Mouse (Mus musculus) intestine, embryonic 14.5 days (tissue): ENCODE data around the gene Numbl. TPM values are rescaled to one million over a fixed set of nuclear protein-coding genes. Genes with fewer than 3 reads are reported as not detected.

Experiments
- ATAC-seq: fragments of 200-750 bp; cut with Nextera tagmentation; replicated peaks from 2 replicates; pipeline ENCODE4 v1.8.0; 2017; ENCODE audit warnings: low read depth, moderate number of reproducible peaks, moderate TSS enrichment, moderate library complexity; ENCODE audit not compliant: low FRiP score, low TSS enrichment
- DNase-seq: peaks from one replicate; pipeline ENCODE4 v3.0.0-alpha.2; 2018; ENCODE audit warnings: low spot score
- H3K27ac ChIP-seq: fragments of 300-500 bp; sonication (generic); 2 replicates; pipeline ENCODE4 v1.5.1; 2014; ENCODE audit warnings: low read depth, mild to moderate bottlenecking, control low read depth
- H3K27me3 ChIP-seq: fragments of 300-500 bp; sonication (generic); replicated peaks from 2 replicates; pipeline ENCODE4 v1.6.1; 2014; ENCODE audit warnings: low read length, control low read depth; ENCODE audit not compliant: control insufficient read depth, insufficient read depth
- H3K36me3 ChIP-seq: fragments of 300-500 bp; sonication (generic); 2 replicates; pipeline ENCODE4 v1.6.1; 2014; ENCODE audit warnings: low read length, control low read depth; ENCODE audit not compliant: control insufficient read depth, insufficient read depth
- H3K4me1 ChIP-seq: fragments of 300-500 bp; sonication (generic); replicated peaks from 2 replicates; pipeline ENCODE4 v1.6.1; 2014; ENCODE audit warnings: low read length, control low read depth, mixed read lengths; ENCODE audit not compliant: control insufficient read depth, insufficient read depth
- H3K4me2 ChIP-seq: fragments of 300-500 bp; sonication (generic); 2 replicates; pipeline ENCODE4 v1.6.1; 2014; ENCODE audit warnings: low read length
- H3K4me3 ChIP-seq: fragments of 300-500 bp; sonication (generic); 2 replicates; pipeline ENCODE4 v1.5.1; 2014; ENCODE audit warnings: low read depth, low read length, control low read depth, mixed read lengths
- H3K9ac ChIP-seq: fragments of 300-500 bp; sonication (generic); 2 replicates; pipeline ENCODE4 v1.6.1; 2014; ENCODE audit warnings: mild to moderate bottlenecking, low read length
- H3K9me3 ChIP-seq: fragments of 300-500 bp; sonication (generic); 2 replicates; pipeline ENCODE4 v1.6.1; 2016; ENCODE audit warnings: low read length, control low read depth; ENCODE audit not compliant: control insufficient read depth
- WGBS: fragments of 180-500 bp; shearing (Covaris S2); extraction: QIAGEN DNeasy Blood & Tissue Kit; methylation state at CpG from one replicate; pipeline ENCODE4 v1.1.7; 2014; 5-methylcytosine and 5-hydroxymethylcytosine counted together
- polyA plus RNA-seq: library from polyadenylated mRNA; unstranded; fragments of >200 nt; fragmentation: Nextera tagmentation; extraction: Ambion mirVana; gene quantifications from 2 replicates; pipeline ENCODE4 v1.2.1, GENCODE M21; 2014

The Numbl gene
- polyA plus RNA-seq, 1 experiment from 2014 or later = 11.0 TPM

- under 1% methylated on average over 39 of the region's 39 CpGs for WGBS
- H3K9me3 ChIP-seq = no peaks in the 10 kb centered on the region
- DNase-seq = peak; percentile 94
- H3K4me3 ChIP-seq = peak overlapping the region; percentile 55
- H3K36me3 ChIP-seq = peaks cover 16% of the 10 kb centered on the region; the same call in 1 of the 2 replicates
- H3K27me3 ChIP-seq = peaks cover 56% of the 10 kb centered on the region
- peak overlapping the region; percentile 62 for H3K4me2 ChIP-seq
- peak; percentile 57 for ATAC-seq
- peaks cover 36% of the 10 kb centered on the region for H3K4me1 ChIP-seq
- peak overlapping the region; percentile 88 for H3K27ac ChIP-seq
- peak overlapping the region; percentile 63 for H3K9ac ChIP-seq
Observed at GRCm38 (mm10) chr7:27330709-27331540, 72.7 kb downstream of the Numbl start.

DNA sequence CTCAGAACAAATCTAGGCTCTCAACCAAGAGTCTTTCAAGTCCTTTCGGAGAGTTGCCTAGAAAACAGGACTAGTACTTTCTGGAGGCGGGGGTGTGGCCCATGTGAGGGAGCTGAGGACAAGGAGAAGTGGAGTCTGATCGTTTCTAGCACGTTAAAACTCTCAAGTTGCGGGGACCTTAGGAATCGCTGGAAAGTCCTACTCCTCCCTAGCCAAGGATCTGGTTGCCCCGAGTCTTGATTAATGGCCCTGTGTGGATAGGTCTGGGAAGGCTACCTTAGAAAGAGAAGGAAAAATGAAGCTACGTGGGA lies 73.3 kb downstream of the Numbl start:
- peak overlapping the region; percentile 63 for H3K9ac ChIP-seq
- peak overlapping the region; percentile 88 for H3K27ac ChIP-seq
- H3K4me1 ChIP-seq = peaks cover 33% of the 10 kb centered on the region
- WGBS = 3% methylated on average over 8 of the region's 8 CpGs
- DNase-seq = no peak
- ATAC-seq = no peak
- peaks cover 56% of the 10 kb centered on the region for H3K27me3 ChIP-seq
- peak overlapping the region; percentile 62 for H3K4me2 ChIP-seq
- peaks cover 14% of the 10 kb centered on the region; the same call in 1 of the 2 replicates for H3K36me3 ChIP-seq
- H3K4me3 ChIP-seq = peak overlapping the region; percentile 55
- no peaks in the 10 kb centered on the region for H3K9me3 ChIP-seq

Other genes starting within 250 kb of the Numbl start
- not detected in 2 replicates for gene Cyp2a12, start 229.4 kb upstream of the Numbl start, polyA plus RNA-seq
- gene Cyp2f2, start 138.5 kb upstream of the Numbl start, polyA plus RNA-seq = not detected in 2 replicates
- 0.12 TPM in 2 replicates for gene Cyp2t4, start 104.7 kb upstream of the Numbl start, polyA plus RNA-seq
- gene Egln2, start 91.6 kb upstream of the Numbl start, polyA plus RNA-seq = 39.3 and 43.1 TPM in 2 replicates
- 59.8 and 60.8 TPM in 2 replicates for gene Rab4b, start 79.5 kb upstream of the Numbl start, polyA plus RNA-seq
- 0.52 TPM in 1 of 2 replicates, not detected in the other for gene Gm21983, start 77.3 kb upstream of the Numbl start, polyA plus RNA-seq
- gene Mia, start 77.3 kb upstream of the Numbl start, polyA plus RNA-seq = 0.34 and 11.1 TPM in 2 replicates
- 3.7 and 4.6 TPM in 2 replicates for gene BC024978, start 62.7 kb upstream of the Numbl start, polyA plus RNA-seq
- gene Snrpa, start 62.2 kb upstream of the Numbl start, polyA plus RNA-seq = 283 and 289 TPM in 2 replicates
- 8.9 and 9.3 TPM in 2 replicates for gene Itpkc, start 29.8 kb upstream of the Numbl start, polyA plus RNA-seq
- gene Coq8b, start 25.4 kb upstream of the Numbl start, polyA plus RNA-seq = 16.7 and 18.0 TPM in 2 replicates
- gene Ltbp4, start 79.3 kb downstream of the Numbl start, polyA plus RNA-seq = 97.9 and 110 TPM in 2 replicates
- gene Shkbp1, start 97.6 kb downstream of the Numbl start, polyA plus RNA-seq = 39.8 and 40.0 TPM in 2 replicates
- 0.50 and 1.2 TPM in 2 replicates for gene Gm20479, start 99.0 kb downstream of the Numbl start, polyA plus RNA-seq
- gene Sptbn4, start 189.3 kb downstream of the Numbl start, polyA plus RNA-seq = 0.34 and 0.48 TPM in 2 replicates
- gene Blvrb, start 189.5 kb downstream of the Numbl start, polyA plus RNA-seq = 52.3 and 54.0 TPM in 2 replicates
- 25.2 and 29.0 TPM in 2 replicates for gene Sertad3, start 215.3 kb downstream of the Numbl start, polyA plus RNA-seq
- 33.9 and 38.4 TPM in 2 replicates for gene Sertad1, start 228.5 kb downstream of the Numbl start, polyA plus RNA-seq
- gene Prx, start 240.9 kb downstream of the Numbl start, polyA plus RNA-seq = 1.5 and 1.6 TPM in 2 replicates